Mouse (Mus musculus) skeletal muscle tissue, adult 2 months (tissue): ENCODE data around the gene Nfic.

Source experiments
- DNase-seq: peaks from one replicate; pipeline ENCODE4 v3.0.0-alpha.2; 2012; ENCODE audit warnings: low read depth, low spot score

The Nfic gene

GRCm38 (mm10) chr10:81455181-81455895 lies at the start of gene Nfic:
TSS of gene Nfic (minus strand) at chr10:81455635.
- DNase-seq = no peak

GRCm38 (mm10) chr10:81502658-81503057 lies 47.2 kb upstream of the Nfic start:
- DNase-seq = peak; percentile 59

- DNase-seq = no peak
These were observed 46.4 kb upstream of the Nfic start for GRCm38 (mm10) chr10:81501863-81502262.

- no peak for DNase-seq
These were observed 44.6 kb upstream of the Nfic start, which contains the start of gene S1pr4 for GRCm38 (mm10) chr10:81500032-81500431. TSS of gene S1pr4 (minus strand) at chr10:81500132.

- DNase-seq = peak; percentile 48
These were observed 43.9 kb upstream of the Nfic start for GRCm38 (mm10) chr10:81499250-81499901.

GRCm38 (mm10) chr10:81498316-81499249 lies 43.1 kb upstream of the Nfic start:
- no peak for DNase-seq

GRCm38 (mm10) chr10:81497401-81498270 lies 42.2 kb upstream of the Nfic start:
- DNase-seq = no peak

- DNase-seq = no peak
These were observed 41.5 kb upstream of the Nfic start for GRCm38 (mm10) chr10:81496969-81497368.

- DNase-seq = peak; percentile 96
These were observed 40.9 kb upstream of the Nfic start, which contains the start of gene Ncln for GRCm38 (mm10) chr10:81496264-81496901. TSS of gene Ncln (minus strand) at chr10:81496392.

GRCm38 (mm10) chr10:81495616-81496263 lies 40.3 kb upstream of the Nfic start:
- no peak for DNase-seq

- no peak for DNase-seq
These were observed 39.7 kb upstream of the Nfic start for GRCm38 (mm10) chr10:81495151-81495550.

- no peak for DNase-seq
These were observed 39.0 kb upstream of the Nfic start for GRCm38 (mm10) chr10:81494260-81495041.

GRCm38 (mm10) chr10:81493601-81494220 lies 38.3 kb upstream of the Nfic start:
- no peak for DNase-seq

GRCm38 (mm10) chr10:81492606-81493240 lies 37.3 kb upstream of the Nfic start:
- no peak for DNase-seq

- DNase-seq = no peak
These were observed 35.6 kb upstream of the Nfic start for GRCm38 (mm10) chr10:81491018-81491417.

- no peak for DNase-seq
These were observed 34.5 kb upstream of the Nfic start for GRCm38 (mm10) chr10:81489941-81490340.

- no peak for DNase-seq
These were observed 32.6 kb upstream of the Nfic start for GRCm38 (mm10) chr10:81488081-81488480.

- no peak for DNase-seq
These were observed 31.1 kb upstream of the Nfic start for GRCm38 (mm10) chr10:81486496-81486895.
